Mouse (Mus musculus): ENCODE results near the gene Adamts2. TPM values are rescaled to one million over a fixed set of nuclear protein-coding genes. Genes with fewer than 3 reads are reported as not detected.

Gene Adamts2
- polyA plus RNA-seq, 1 experiment from 2014 or later: 2.5 TPM

- peak within 1 kb of the TSS; percentile 94 for H3K4me2 ChIP-seq
- WGBS (ENCODE audit: insufficient replicate concordance): 4% methylated on average over 11 of the region's 11 CpGs
- H3K27me3 ChIP-seq (ENCODE audit: control insufficient read depth, insufficient read depth, low read length): peaks cover 52% of the 10 kb centered on the region
- peak within 1 kb of the TSS; percentile 53 for H3K4me3 ChIP-seq (ENCODE audit: low read depth, low read length)
- peaks cover 3% of the 10 kb centered on the region; the same call in 1 of the 2 replicates for H3K9me3 ChIP-seq (replicated peaks; ENCODE audit: control insufficient read depth, low read length)
- H3K4me1 ChIP-seq (ENCODE audit: control insufficient read depth, insufficient read depth, low read length): peaks cover 8% of the 10 kb centered on the region
- 0 out of 2 replicates have a peak within 1 kb of the TSS, but pooled peaks have one; percentile 28 for H3K9ac ChIP-seq (ENCODE audit: low read depth, low read length)
- no peaks in the 10 kb centered on the region for H3K36me3 ChIP-seq (ENCODE audit: control insufficient read depth, insufficient read depth, low read length)
- H3K27ac ChIP-seq (ENCODE audit: low read depth, low read length): no peak within 1 kb of the TSS
- no peak for ATAC-seq (replicated peaks; ENCODE audit: insufficient number of reproducible peaks, low FRiP score, low TSS enrichment)
Observed at GRCm38 (mm10) chr11:50850177-50850735, 248.4 kb downstream of the Adamts2 start, which contains the start of gene Grm6. Gene Grm6, plus strand, starts transcription at chr11:50850685.

- Histone ChIP-seq H3K4me1 (ENCODE audit: control insufficient read depth, insufficient read depth, low read length) (peaks cover 8% of the 10 kb centered on the region), H3K27ac (ENCODE audit: low read depth, low read length) (no peak overlapping the region), H3K36me3 (ENCODE audit: control insufficient read depth, insufficient read depth, low read length) (no peaks in the 10 kb centered on the region), H3K27me3 (ENCODE audit: control insufficient read depth, insufficient read depth, low read length) (peaks cover 52% of the 10 kb centered on the region), H3K4me3 (ENCODE audit: low read depth, low read length) (peak overlapping the region; percentile 53), H3K9ac (ENCODE audit: low read depth, low read length) (0 out of 2 replicates have a peak overlapping the region, but pooled peaks have one; percentile 28), H3K9me3 (replicated peaks; ENCODE audit: control insufficient read depth, low read length) (peaks cover 3% of the 10 kb centered on the region; the same call in 1 of the 2 replicates), H3K4me2 (peak overlapping the region; percentile 94)
- ATAC-seq (replicated peaks; ENCODE audit: insufficient number of reproducible peaks, low FRiP score, low TSS enrichment): no peak
- under 1% methylated on average over 68 of the region's 72 CpGs for WGBS (ENCODE audit: insufficient replicate concordance)
Observed at GRCm38 (mm10) chr11:50850989-50851601, 249.2 kb downstream of the Adamts2 start.

Other genes starting within 250 kb of the Adamts2 start
- gene Cby3, start 247.6 kb upstream of the Adamts2 start, polyA plus RNA-seq (2014; fragmentation: Nextera tagmentation; extraction: Ambion mirVana): not detected in 2 replicates
- 320 and 342 TPM in 2 replicates for gene Hnrnph1, start 225.1 kb upstream of the Adamts2 start, polyA plus RNA-seq (2014; fragmentation: Nextera tagmentation; extraction: Ambion mirVana)
- 19.5 and 20.0 TPM in 2 replicates for gene Rufy1, start 171.0 kb upstream of the Adamts2 start, polyA plus RNA-seq (2014; fragmentation: Nextera tagmentation; extraction: Ambion mirVana)
- 16.9 and 20.4 TPM in 2 replicates for gene Zfp354c, start 225.6 kb downstream of the Adamts2 start, polyA plus RNA-seq (2014; fragmentation: Nextera tagmentation; extraction: Ambion mirVana)
- gene Zfp879, start 239.5 kb downstream of the Adamts2 start, polyA plus RNA-seq (2014; fragmentation: Nextera tagmentation; extraction: Ambion mirVana): 0.50 and 0.63 TPM in 2 replicates
- gene Grm6, start 248.6 kb downstream of the Adamts2 start, polyA plus RNA-seq (2014; fragmentation: Nextera tagmentation; extraction: Ambion mirVana): 0.04 TPM in 1 of 2 replicates, not detected in the other

Measured in heart, embryonic 11.5 days (tissue).